8 mouse cellular contexts compared by ENCODE assay signal in the genomic region with DNA sequence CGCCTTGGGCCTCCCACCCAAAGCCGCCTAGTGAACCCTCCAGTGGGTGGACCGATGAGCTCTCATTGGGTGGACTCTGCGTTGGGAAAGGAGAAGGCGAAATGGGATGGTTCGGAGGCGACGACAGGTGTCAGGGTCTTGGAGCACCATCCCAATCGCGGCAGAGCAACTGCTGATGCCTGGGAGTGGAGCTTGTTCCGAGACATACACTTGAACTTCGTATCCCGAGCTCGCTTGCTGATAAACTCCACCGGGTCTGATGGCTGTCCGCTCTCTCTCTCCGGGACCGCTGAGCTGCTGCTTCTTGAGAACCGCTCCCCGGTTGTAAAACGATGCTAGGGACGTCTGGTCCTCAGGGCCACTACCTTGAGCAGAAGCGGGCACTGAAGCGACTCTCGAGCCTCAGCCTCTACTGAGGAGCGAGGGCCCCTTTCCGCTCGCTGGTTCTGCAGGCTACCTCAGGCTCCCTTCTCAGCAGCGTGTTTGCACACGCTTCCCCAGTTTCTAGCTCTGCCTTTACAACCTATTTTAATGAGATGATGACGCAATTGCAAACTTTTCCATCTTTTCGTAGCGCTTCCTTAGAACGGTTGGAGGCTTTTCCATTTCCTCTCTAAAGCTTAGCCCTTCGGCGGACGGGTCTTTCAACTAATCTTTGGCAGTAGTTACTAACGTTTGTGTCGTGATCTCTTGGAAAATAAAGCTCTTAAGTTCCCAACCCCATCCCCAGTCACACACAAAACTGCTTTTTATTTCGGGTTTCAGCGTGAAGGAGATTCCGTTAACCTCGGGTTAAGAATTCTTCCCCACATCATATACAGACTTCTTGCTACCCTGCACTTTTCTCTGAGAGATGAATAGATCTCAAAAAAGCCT. TPM values are rescaled to one million over a fixed set of nuclear protein-coding genes. Genes with fewer than 3 reads are reported as not detected.
DNase-seq lines count a peak whose midpoint lies in the region; TF ChIP-seq lines count a peak whose summit lies in the region.

No protein-coding gene starts in this region.

- peak; percentile 59 for DNase-seq in adrenal gland, postnatal 10 days
- DNase-seq in adrenal gland, postnatal 4 days (ENCODE audit: low spot score in 2 of 2): no peak
- DNase-seq in urinary bladder, adult 18-20 months (ENCODE audit: low spot score in 2 of 2): peak; percentile 36 to 43
- no peak for DNase-seq in urinary bladder, postnatal 25 days (ENCODE audit: low spot score)
- peak; percentile 49 for DNase-seq in forelimb bud, embryonic 11.5 days (ENCODE audit: low read depth, low spot score)
- DNase-seq in limb, embryonic 10.5 days (ENCODE audit: low spot score): no peak
- DNase-seq in midbrain, embryonic 10.5 days (ENCODE audit: low spot score): no peak
- peak; percentile 52 for DNase-seq in thymus, adult 2 months

- 4% methylated on average over 43 of the region's 43 CpGs for WGBS in limb, embryonic 10.5 days
- 2% methylated on average over 43 of the region's 43 CpGs for WGBS in midbrain, embryonic 10.5 days
- 2% methylated on average over 43 of the region's 43 CpGs for WGBS in thymus, adult 2 months

- H3K27me3 ChIP-seq in limb, embryonic 10.5 days (ENCODE audit: low read depth, poor library complexity, severe bottlenecking): peaks cover 13% of the 10 kb centered on the region
- peaks cover 14% of the 10 kb centered on the region for H3K27me3 ChIP-seq in midbrain, embryonic 10.5 days (ENCODE audit: low read depth, poor library complexity, severe bottlenecking)
- no peaks in the 10 kb centered on the region for H3K27me3 ChIP-seq in thymus, adult 2 months (ENCODE audit: control insufficient read depth, insufficient read depth, low read length)

- H3K36me3 ChIP-seq in limb, embryonic 10.5 days: no peaks in the 10 kb centered on the region
- no peaks in the 10 kb centered on the region for H3K36me3 ChIP-seq in midbrain, embryonic 10.5 days
- no peaks in the 10 kb centered on the region for H3K36me3 ChIP-seq in thymus, adult 2 months (ENCODE audit: control insufficient read depth, insufficient read depth, low read length)

- peak overlapping the region; percentile 96 for H3K27ac ChIP-seq in limb, embryonic 10.5 days
- peak overlapping the region; percentile 94 for H3K27ac ChIP-seq in midbrain, embryonic 10.5 days (replicated peaks)
- peak overlapping the region; percentile 75 for H3K27ac ChIP-seq in thymus, adult 2 months (ENCODE audit: control insufficient read depth, insufficient read depth, low read length)

- H3K9me3 ChIP-seq in limb, embryonic 10.5 days (replicated peaks): no peaks in the 10 kb centered on the region
- H3K9me3 ChIP-seq in midbrain, embryonic 10.5 days (replicated peaks): no peaks in the 10 kb centered on the region

- peak; percentile 30; the same call in 1 of the 2 replicates for TF ChIP-seq CTCF in thymus, adult 2 months (IDR thresholded peaks at IDR 0.05; ENCODE audit: borderline replicate concordance, control insufficient read depth, extremely low read depth, insufficient read depth, low read length, poor library complexity)

- H3K4me3 ChIP-seq in limb, embryonic 10.5 days: peak overlapping the region; percentile 97
- H3K4me3 ChIP-seq in midbrain, embryonic 10.5 days: peak overlapping the region; percentile 97
- H3K4me3 ChIP-seq in thymus, adult 2 months (ENCODE audit: control insufficient read depth, insufficient read depth, low read length): peak overlapping the region; percentile 71

- no peak for TF ChIP-seq POLR2A in thymus, adult 2 months (IDR thresholded peaks at IDR 0.05; ENCODE audit: control insufficient read depth, extremely low read depth, insufficient read depth, low read length, poor library complexity)

- H3K4me1 ChIP-seq in limb, embryonic 10.5 days: peaks cover 31% of the 10 kb centered on the region
- H3K4me1 ChIP-seq in midbrain, embryonic 10.5 days: peaks cover 30% of the 10 kb centered on the region
- H3K4me1 ChIP-seq in thymus, adult 2 months (replicated peaks; ENCODE audit: control insufficient read depth, insufficient read depth, low read length): peaks cover 4% of the 10 kb centered on the region

RNA-seq across cellular contexts. Expression of gene Slc25a28, which starts 1.1 kb away (rescaled TPM):
- 10 to 100 TPM; 54.9 to 59.2 TPM for total RNA-seq in adrenal gland, postnatal 10 days (2021)
- 10 to 100 TPM; 82.6 to 93.9 TPM for total RNA-seq in adrenal gland, postnatal 4 days (2021)
- 10.8 and 12.7 TPM in 2 replicates for polyA plus RNA-seq in limb, embryonic 10.5 days (2016; fragmentation: Nextera tagmentation; extraction: Ambion mirVana)
- polyA plus RNA-seq in midbrain, embryonic 10.5 days (2016; fragmentation: Nextera tagmentation; extraction: Ambion mirVana): 10.3 and 11.5 TPM in 2 replicates
- 80.5 and 88.7 TPM in 2 replicates for polyA plus RNA-seq in thymus, adult 2 months (2012; rRNA removed)

RNA-seq across cellular contexts. Expression of gene Entpd7, which starts 13.7 kb away (rescaled TPM):
- 10 to 100 TPM; 14.2 to 15.5 TPM for total RNA-seq in adrenal gland, postnatal 10 days (2021)
- total RNA-seq in adrenal gland, postnatal 4 days (2021): 10 to 100 TPM; 20.9 to 24.6 TPM
- 9.4 and 12.7 TPM in 2 replicates for polyA plus RNA-seq in limb, embryonic 10.5 days (2016; fragmentation: Nextera tagmentation; extraction: Ambion mirVana)
- 9.7 TPM in 2 replicates for polyA plus RNA-seq in midbrain, embryonic 10.5 days (2016; fragmentation: Nextera tagmentation; extraction: Ambion mirVana)
- 8.8 and 10.1 TPM in 2 replicates for polyA plus RNA-seq in thymus, adult 2 months (2012; rRNA removed)

Comparison
In these comparisons a context has a peak if more than half of its experiments do, and no peak if none do; other contexts are left out.
1. DNase-seq: peak in adrenal gland, postnatal 10 days (single experiment), urinary bladder, adult 18-20 months (2 of 2), forelimb bud, embryonic 11.5 days (single experiment) and thymus, adult 2 months (single experiment); none in adrenal gland, postnatal 4 days (0 of 2), urinary bladder, postnatal 25 days (single experiment), limb, embryonic 10.5 days (single experiment) and midbrain, embryonic 10.5 days (single experiment).
2. Peak in every context shown above with its lines, with median percentiles within 50 percentile points of each other: H3K27ac ChIP-seq and H3K4me3 ChIP-seq.